Mouse (Mus musculus): Measurements from ENCODE around the gene Cebpb.

Gene Cebpb

GRCm38 (mm10) chr2:167691871-167692661 is 3.4 kb downstream of the Cebpb start:
- DNase-seq = no peak

DNA sequence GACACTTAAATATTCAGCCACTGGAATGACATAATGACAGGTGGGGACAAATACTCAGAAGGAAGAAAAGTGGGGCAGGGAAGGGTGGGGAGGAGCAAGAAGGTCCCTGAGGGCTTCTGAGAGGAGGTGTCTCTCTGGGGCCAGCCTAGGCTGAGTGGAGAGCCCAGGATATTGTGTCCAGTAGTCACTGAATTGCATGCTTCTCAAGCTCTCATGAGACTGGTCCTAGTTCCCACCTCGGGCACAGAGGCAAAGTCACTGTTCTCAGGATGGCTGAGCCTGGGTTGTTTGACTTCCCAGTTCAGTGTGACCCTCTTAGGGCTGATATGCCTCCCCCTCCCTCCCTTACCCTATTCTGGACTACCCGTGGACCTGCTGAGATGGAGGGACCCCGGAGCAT is 4.1 kb downstream of the Cebpb start:
- DNase-seq = no peak

- no peak for DNase-seq
Measured at GRCm38 (mm10) chr2:167693540-167693939, 4.8 kb downstream of the Cebpb start.

DNA sequence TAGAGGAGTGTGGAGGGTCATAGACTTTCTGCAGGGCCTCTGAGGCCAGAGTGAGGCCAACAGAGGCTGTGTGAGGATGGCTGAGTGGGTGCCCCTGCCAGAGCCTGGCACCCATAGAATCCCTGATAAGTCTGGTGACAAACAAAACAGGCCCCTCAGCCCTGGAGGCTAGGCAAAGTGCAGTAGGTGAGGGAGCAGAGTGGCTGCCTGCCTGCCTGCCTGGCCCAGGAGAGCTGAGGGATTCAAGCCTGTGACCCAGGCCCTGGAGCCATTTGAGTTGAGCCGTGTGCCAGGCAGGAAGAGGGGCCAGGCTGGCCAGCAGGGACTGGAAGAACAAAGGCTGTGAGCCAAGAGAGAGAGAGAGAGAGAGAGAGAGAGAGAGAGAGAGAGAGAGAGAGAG is 5.5 kb downstream of the Cebpb start:
- no peak for DNase-seq

GRCm38 (mm10) chr2:167694963-167695362 is 6.2 kb downstream of the Cebpb start:
- no peak for DNase-seq

- no peak for DNase-seq
Measured at GRCm38 (mm10) chr2:167695491-167695890, 6.8 kb downstream of the Cebpb start.

GRCm38 (mm10) chr2:167696143-167696542 is 7.4 kb downstream of the Cebpb start:
- DNase-seq = no peak

GRCm38 (mm10) chr2:167697902-167698301 is 9.2 kb downstream of the Cebpb start:
- DNase-seq = no peak

DNA sequence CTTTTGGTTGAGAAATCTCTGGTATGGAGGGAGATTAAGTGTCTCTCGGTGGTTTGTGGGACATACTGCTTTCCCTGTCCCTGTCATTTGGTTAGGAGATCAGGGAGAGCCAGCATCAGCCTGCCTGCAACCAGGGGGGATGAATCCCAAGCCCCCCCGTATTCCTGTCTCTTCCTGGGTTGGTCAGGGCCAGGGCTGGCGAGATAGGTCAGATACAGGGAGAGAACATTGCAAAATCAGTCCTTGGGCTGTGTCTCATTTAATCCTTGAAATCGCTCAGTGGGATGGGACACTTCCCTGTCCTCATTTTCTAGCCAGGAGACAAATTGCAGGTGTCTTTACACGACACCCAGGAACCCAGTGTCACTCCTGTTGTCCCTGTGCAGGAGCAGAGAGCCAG is 11.3 kb downstream of the Cebpb start:
- DNase-seq = no peak

GRCm38 (mm10) chr2:167701472-167701871 is 12.8 kb downstream of the Cebpb start:
- DNase-seq = no peak

GRCm38 (mm10) chr2:167702126-167702525 is 13.4 kb downstream of the Cebpb start:
- no peak for DNase-seq

DNA sequence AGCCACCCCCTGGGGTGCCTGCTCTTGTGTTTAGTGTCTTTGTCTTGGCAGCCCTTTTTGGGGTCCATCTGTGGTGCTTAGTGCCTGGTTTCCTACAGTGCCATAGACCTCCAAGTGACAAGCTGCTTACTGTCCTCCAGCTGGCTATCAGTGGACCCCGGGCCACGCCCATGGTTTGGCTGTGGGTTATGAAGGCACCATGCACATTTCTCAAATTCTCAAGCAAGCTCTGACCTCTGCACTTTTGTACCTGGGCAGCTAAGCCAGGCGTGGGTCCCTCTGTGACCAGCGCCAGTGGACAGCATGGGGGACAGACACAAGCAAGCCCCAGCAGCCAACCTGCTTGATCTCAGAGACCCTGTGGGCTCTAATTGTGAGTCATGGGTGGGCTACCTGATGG is 15.7 kb downstream of the Cebpb start:
- DNase-seq = no peak

DNA sequence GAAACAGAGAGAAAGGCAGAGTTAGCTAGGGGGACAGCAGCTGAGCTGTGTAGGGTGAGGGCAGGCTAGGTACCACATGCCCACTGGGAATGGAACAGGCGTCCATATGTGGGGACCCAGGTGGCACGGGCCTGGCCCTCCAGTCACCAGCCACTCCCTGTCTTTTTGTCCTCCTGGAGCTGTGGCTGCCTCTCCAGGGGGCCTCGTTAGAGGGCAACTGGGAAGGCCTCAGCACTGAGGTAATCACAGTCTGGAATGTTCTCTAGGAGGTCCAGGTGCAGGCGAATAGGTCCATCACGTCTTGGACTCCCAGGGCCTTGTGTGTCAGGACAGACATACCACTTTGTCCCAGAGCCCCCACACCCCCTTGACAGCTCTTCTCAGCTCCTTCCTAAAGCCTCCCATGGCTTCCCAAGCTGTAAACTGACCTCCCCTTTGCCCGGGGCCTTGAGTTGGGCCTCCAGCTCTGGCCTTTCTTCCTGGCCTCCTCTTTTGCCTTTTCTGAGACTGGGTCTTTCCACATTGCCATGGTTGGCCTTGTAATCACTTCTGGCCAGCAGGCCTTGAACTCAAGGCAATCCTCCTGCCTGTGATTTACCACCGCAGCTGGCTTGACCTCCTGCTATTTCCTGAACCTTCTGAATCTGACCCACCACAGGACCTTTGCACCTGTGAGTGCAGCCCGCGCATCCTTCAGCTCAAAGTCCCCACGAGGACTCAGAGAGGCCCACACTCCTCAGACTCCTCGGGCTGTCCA is 17.6 kb downstream of the Cebpb start:
- DNase-seq = no peak

DNA sequence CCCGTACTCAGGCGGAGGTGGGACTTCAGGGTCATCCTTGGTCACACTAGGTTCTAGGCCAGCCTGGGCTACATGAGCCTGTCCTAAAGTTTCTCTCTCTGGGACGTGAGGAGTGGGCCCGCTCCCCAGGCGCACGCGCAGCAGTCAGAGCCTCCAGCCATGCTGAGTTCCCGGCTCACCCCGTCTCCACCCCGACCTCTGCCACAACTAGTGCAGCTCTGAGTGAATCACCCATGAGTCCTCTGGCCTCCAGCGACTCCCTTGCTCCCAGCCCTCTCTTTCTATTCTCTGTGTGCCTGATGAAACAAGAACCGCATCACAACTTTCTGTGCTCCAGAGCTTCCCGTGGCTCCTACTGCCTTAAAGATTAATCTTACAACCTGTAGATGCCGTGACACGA is 19.7 kb downstream of the Cebpb start:
- no peak for DNase-seq

- DNase-seq = no peak
Measured at GRCm38 (mm10) chr2:167709969-167710368, 21.3 kb downstream of the Cebpb start.

- DNase-seq = no peak
Measured at GRCm38 (mm10) chr2:167710574-167710973, 21.9 kb downstream of the Cebpb start.

GRCm38 (mm10) chr2:167712872-167713821 is 24.4 kb downstream of the Cebpb start:
- DNase-seq = no peak

DNA sequence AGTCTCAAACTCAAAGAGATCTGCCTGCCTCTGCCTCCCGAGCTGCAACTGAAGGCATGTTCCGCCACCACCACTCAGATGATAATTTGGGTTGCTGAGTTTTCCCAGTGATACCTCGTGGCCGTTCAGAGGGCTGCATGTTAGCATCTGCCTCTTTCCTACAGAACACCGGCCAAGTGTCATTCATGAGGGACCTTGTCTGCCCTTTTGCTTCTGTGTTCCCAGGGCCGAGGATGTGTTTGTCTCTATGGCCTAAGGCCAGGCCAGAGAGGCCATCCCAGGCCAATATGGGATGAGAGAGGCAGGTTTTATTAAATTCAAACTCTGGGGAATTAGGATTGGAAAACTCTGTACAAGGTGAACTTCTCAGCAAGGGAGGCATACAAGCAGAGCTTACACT is 25.6 kb downstream of the Cebpb start:
- no peak for DNase-seq

GRCm38 (mm10) chr2:167715008-167715407 is 26.3 kb downstream of the Cebpb start:
- DNase-seq = no peak

- no peak for DNase-seq
Measured at GRCm38 (mm10) chr2:167717208-167717607, 28.5 kb downstream of the Cebpb start.

DNA sequence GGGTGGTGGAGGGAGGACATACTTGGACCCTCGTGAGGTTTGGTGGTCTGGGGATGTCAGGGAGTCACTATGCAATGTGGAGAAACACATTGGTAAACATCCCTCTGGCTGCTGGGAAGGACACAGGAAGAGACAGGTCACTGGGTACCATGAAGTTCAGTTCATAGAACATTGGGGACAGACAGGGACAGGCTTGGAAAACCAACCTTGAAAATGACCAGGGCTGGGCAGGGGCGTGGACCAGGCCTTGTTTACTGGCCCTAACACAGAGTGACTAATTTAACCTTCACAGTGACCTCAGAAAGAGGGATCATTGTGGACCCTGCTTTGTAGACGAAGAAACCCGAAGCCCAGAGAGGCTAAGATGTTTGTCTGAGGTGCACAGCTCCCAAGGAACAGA is 30.8 kb downstream of the Cebpb start:
- DNase-seq = no peak

DNA sequence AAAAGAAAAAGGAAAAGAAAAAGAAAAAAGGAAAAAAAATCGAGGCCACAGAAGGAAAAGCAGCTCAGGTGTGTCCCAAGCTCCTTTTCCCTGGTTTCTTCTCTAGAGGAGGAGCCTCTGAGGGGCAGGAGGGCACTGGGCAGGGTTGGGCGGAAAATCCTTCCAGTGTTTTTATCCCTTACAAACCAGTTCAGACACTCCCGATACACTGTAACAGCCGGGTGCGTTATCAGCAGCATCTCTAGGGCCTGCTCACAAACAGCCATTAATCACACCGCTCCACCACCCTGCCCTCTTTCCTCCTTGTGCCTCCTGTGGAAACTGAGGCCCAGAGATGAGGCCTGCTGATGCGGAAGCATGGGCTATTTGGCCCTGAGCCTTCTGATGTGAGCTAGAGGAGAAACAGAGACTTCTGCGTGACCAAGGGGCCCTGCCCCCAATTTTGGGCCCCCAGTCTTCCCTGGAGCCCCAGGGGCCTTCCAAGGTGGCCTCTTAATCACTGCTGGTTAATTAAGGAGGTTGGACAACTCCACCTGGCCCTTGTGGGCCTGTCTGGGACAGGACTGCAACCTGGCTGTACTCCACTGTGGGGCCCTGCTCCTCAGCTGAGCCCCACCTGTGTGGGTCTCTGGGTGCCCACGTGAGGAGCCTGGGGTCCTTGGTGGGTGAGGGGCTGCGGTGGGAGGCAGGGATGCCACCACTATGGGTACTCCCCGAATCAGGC is 32.6 kb downstream of the Cebpb start:
- no peak for DNase-seq

All from cerebellum, postnatal 36 days (tissue).